Mouse (Mus musculus): ENCODE measurements around the gene 9930022D16Rik.

- TF ChIP-seq GATA1 (IDR thresholded peaks at IDR 0.05; ENCODE audit: low read length) (no peak), TAL1 (IDR thresholded peaks at IDR 0.05; ENCODE audit: low read length) (no peak)
Observed at GRCm38 (mm10) chr11:109466987-109467386, 53.3 kb downstream of the 9930022D16Rik start.
